Mouse (Mus musculus): Measurements from ENCODE around the gene Ciao2a.

GRCm38 (mm10) chr9:66179795-66180194 lies 53.4 kb downstream of the Ciao2a start:
- TF ChIP-seq CTCF (IDR thresholded peaks at IDR 0.05; ENCODE audit: extremely low read depth, insufficient read depth, insufficient read length, insufficient replicate concordance) (no peak), POLR2A (IDR thresholded peaks at IDR 0.05; ENCODE audit: low read depth, low read length) (no peak)
